Mouse (Mus musculus): ENCODE measurements around the gene Cyp27b1. TPM values are rescaled to one million over a fixed set of nuclear protein-coding genes. Genes with fewer than 3 reads are reported as not detected.

Gene Cyp27b1
- polyA plus RNA-seq, 1 experiment from 2014 or later: 0.08 TPM

- H3K36me3 ChIP-seq (ENCODE audit: control insufficient read depth, insufficient read depth): 0 out of 2 replicates have a peak, but pooled peaks cover 2% of the 10 kb centered on the region
- peak overlapping the region; percentile 84 for H3K9ac ChIP-seq (ENCODE audit: low read length)
- peaks cover 10% of the 10 kb centered on the region for H3K4me1 ChIP-seq (ENCODE audit: control insufficient read depth, insufficient read depth, low read length)
- H3K27ac ChIP-seq (ENCODE audit: low read length): no peak overlapping the region; the same call in 1 of the 2 replicates
- H3K4me2 ChIP-seq (ENCODE audit: low read depth, low read length): peak overlapping the region; percentile 100
- no peaks in the 10 kb centered on the region for H3K9me3 ChIP-seq (replicated peaks; ENCODE audit: control insufficient read depth, low read length)
- WGBS: 17% methylated on average over 5 of the region's 5 CpGs
- ATAC-seq (replicated peaks; ENCODE audit: extremely low read depth, insufficient read depth, low FRiP score): no peak
- peak overlapping the region; percentile 99 for H3K4me3 ChIP-seq (ENCODE audit: low read length)
- H3K27me3 ChIP-seq (ENCODE audit: control insufficient read depth, insufficient read depth, low read length): peaks cover 3% of the 10 kb centered on the region
Measured at GRCm38 (mm10) chr10:127042468-127043115, 5.5 kb upstream of the Cyp27b1 start.

DNA sequence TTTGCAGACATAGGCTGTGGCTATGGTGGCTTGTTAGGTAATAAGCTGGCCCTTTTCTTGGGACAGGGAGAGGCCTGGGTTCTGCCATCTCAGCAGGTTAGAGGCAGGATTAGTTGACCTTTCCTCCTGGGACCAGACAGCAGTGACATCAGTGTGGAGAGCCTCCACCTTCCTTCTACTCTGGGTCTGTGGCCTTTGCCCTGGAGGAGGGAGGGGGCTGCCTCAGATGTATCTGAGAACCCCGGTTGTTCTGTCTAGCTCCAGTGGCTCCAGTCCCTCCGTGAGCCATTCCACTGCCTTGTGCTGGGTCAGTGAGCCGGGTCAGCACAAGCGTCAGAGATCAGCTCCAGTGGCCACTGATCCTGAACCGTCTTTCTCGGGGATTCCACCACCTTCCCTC is 4.9 kb upstream of the Cyp27b1 start:
- Histone ChIP-seq H3K4me2 (ENCODE audit: low read depth, low read length) (no peak overlapping the region; the same call in 1 of the 2 replicates), H3K36me3 (ENCODE audit: control insufficient read depth, insufficient read depth) (0 out of 2 replicates have a peak, but pooled peaks cover 2% of the 10 kb centered on the region), H3K9me3 (replicated peaks; ENCODE audit: control insufficient read depth, low read length) (no peaks in the 10 kb centered on the region), H3K27ac (ENCODE audit: low read length) (no peak overlapping the region), H3K4me1 (ENCODE audit: control insufficient read depth, insufficient read depth, low read length) (peaks cover 10% of the 10 kb centered on the region), H3K4me3 (ENCODE audit: low read length) (no peak overlapping the region), H3K9ac (ENCODE audit: low read length) (no peak overlapping the region), H3K27me3 (ENCODE audit: control insufficient read depth, insufficient read depth, low read length) (peaks cover 9% of the 10 kb centered on the region)
- no peak for ATAC-seq (replicated peaks; ENCODE audit: extremely low read depth, insufficient read depth, low FRiP score)
- WGBS: 85% methylated on average over 6 of the region's 6 CpGs

GRCm38 (mm10) chr10:127048608-127049394 is 751 bp downstream of the Cyp27b1 start:
- Histone ChIP-seq H3K27me3 (ENCODE audit: control insufficient read depth, insufficient read depth, low read length) (peaks cover 44% of the 10 kb centered on the region), H3K9me3 (replicated peaks; ENCODE audit: control insufficient read depth, low read length) (no peaks in the 10 kb centered on the region), H3K9ac (ENCODE audit: low read length) (no peak overlapping the region), H3K4me3 (ENCODE audit: low read length) (peak overlapping the region; percentile 29), H3K4me1 (ENCODE audit: control insufficient read depth, insufficient read depth, low read length) (peaks cover 8% of the 10 kb centered on the region), H3K4me2 (ENCODE audit: low read depth, low read length) (peak overlapping the region; percentile 48), H3K27ac (ENCODE audit: low read length) (no peak overlapping the region), H3K36me3 (ENCODE audit: control insufficient read depth, insufficient read depth) (0 out of 2 replicates have a peak, but pooled peaks cover 2% of the 10 kb centered on the region)
- WGBS: 5% methylated on average over 35 of the region's 35 CpGs
- no peak for ATAC-seq (replicated peaks; ENCODE audit: extremely low read depth, insufficient read depth, low FRiP score)

DNA sequence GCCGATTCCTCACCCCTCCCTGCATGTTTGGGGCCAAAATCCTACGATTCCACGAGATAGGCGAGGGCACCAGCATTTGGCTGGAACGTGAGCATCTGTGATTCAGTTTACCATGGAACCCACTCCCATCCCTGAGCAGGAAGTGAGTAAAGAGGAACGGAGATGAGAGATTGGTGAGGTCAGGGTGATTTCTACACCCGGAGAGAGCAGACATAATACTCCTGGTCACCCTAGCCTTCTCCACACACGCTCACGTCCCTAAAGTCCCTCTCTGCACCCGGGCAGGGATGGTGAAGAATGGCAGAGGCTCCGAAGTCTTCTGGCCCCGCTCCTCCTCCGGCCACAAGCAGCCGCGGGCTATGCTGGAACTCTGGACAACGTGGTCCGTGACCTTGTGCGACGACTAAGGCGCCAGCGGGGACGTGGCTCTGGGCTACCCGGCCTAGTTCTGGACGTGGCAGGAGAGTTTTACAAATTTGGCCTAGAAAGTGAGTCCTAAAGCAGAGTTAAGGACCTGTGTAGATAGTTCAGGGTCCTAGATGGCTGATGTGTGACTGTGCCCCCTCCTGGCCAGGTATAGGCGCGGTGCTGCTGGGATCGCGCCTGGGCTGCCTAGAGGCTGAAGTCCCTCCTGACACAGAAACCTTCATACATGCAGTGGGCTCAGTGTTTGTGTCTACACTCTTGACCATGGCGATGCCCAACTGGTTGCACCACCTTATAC is 1.5 kb downstream of the Cyp27b1 start:
- Histone ChIP-seq H3K36me3 (ENCODE audit: control insufficient read depth, insufficient read depth) (0 out of 2 replicates have a peak, but pooled peaks cover 2% of the 10 kb centered on the region), H3K4me1 (ENCODE audit: control insufficient read depth, insufficient read depth, low read length) (peaks cover 8% of the 10 kb centered on the region), H3K9me3 (replicated peaks; ENCODE audit: control insufficient read depth, low read length) (no peaks in the 10 kb centered on the region), H3K9ac (ENCODE audit: low read length) (no peak overlapping the region), H3K4me2 (ENCODE audit: low read depth, low read length) (peak overlapping the region; percentile 48), H3K4me3 (ENCODE audit: low read length) (peak overlapping the region; percentile 29), H3K27ac (ENCODE audit: low read length) (no peak overlapping the region), H3K27me3 (ENCODE audit: control insufficient read depth, insufficient read depth, low read length) (peaks cover 44% of the 10 kb centered on the region)
- WGBS: 3% methylated on average over 29 of the region's 29 CpGs
- ATAC-seq (replicated peaks; ENCODE audit: extremely low read depth, insufficient read depth, low FRiP score): no peak

DNA sequence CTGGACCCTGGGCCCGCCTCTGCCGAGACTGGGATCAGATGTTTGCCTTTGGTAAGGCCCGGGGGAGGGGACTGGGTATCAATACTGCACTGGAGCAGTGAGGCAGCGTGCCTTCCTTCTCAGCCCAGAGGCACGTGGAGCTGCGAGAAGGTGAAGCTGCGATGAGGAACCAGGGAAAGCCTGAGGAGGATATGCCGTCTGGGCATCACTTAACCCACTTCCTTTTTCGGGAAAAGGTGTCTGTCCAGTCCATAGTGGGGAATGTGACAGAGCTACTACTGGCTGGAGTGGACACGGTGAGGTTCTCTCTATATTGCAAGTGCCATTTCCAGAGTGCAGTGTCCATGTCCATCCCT is 2.0 kb downstream of the Cyp27b1 start:
- Histone ChIP-seq H3K4me1 (ENCODE audit: control insufficient read depth, insufficient read depth, low read length) (peaks cover 8% of the 10 kb centered on the region), H3K36me3 (ENCODE audit: control insufficient read depth, insufficient read depth) (no peaks in the 10 kb centered on the region), H3K4me3 (ENCODE audit: low read length) (no peak overlapping the region)

GRCm38 (mm10) chr10:127054646-127055045 is 6.6 kb downstream of the Cyp27b1 start:
- H3K9me3 ChIP-seq (replicated peaks; ENCODE audit: control insufficient read depth, low read length): no peaks in the 10 kb centered on the region
- no peak overlapping the region for H3K4me2 ChIP-seq (ENCODE audit: low read depth, low read length)
- H3K4me3 ChIP-seq (ENCODE audit: low read length): no peak overlapping the region
- peaks cover 30% of the 10 kb centered on the region for H3K27me3 ChIP-seq (ENCODE audit: control insufficient read depth, insufficient read depth, low read length)
- WGBS: 55% methylated on average over 4 of the region's 4 CpGs
- no peak overlapping the region for H3K9ac ChIP-seq (ENCODE audit: low read length)
- ATAC-seq (replicated peaks; ENCODE audit: extremely low read depth, insufficient read depth, low FRiP score): no peak
- no peaks in the 10 kb centered on the region; the same call in 1 of the 2 replicates for H3K36me3 ChIP-seq (ENCODE audit: control insufficient read depth, insufficient read depth)
- H3K4me1 ChIP-seq (ENCODE audit: control insufficient read depth, insufficient read depth, low read length): peaks cover 3% of the 10 kb centered on the region; the same call in 1 of the 2 replicates
- H3K27ac ChIP-seq (ENCODE audit: low read length): no peak overlapping the region

More for the DNA sequence above, 2.0 kb downstream of the Cyp27b1 start:
- H3K4me2 ChIP-seq (ENCODE audit: low read depth, low read length): no peak overlapping the region
- H3K27ac ChIP-seq (ENCODE audit: low read length): no peak overlapping the region
- no peak overlapping the region for H3K9ac ChIP-seq (ENCODE audit: low read length)
- 14% methylated on average over 10 of the region's 10 CpGs for WGBS
- ATAC-seq (replicated peaks; ENCODE audit: extremely low read depth, insufficient read depth, low FRiP score): no peak
- peaks cover 44% of the 10 kb centered on the region for H3K27me3 ChIP-seq (ENCODE audit: control insufficient read depth, insufficient read depth, low read length)
- H3K9me3 ChIP-seq (replicated peaks; ENCODE audit: control insufficient read depth, low read length): no peaks in the 10 kb centered on the region

- WGBS: 73% methylated on average over 8 of the region's 8 CpGs
- H3K4me3 ChIP-seq (ENCODE audit: low read length): no peak overlapping the region
- no peaks in the 10 kb centered on the region for H3K9me3 ChIP-seq (replicated peaks; ENCODE audit: control insufficient read depth, low read length)
- H3K27me3 ChIP-seq (ENCODE audit: control insufficient read depth, insufficient read depth, low read length): peaks cover 22% of the 10 kb centered on the region
- H3K9ac ChIP-seq (ENCODE audit: low read length): no peak overlapping the region
- no peaks in the 10 kb centered on the region; the same call in 1 of the 2 replicates for H3K36me3 ChIP-seq (ENCODE audit: control insufficient read depth, insufficient read depth)
- no peak overlapping the region for H3K4me2 ChIP-seq (ENCODE audit: low read depth, low read length)
- H3K27ac ChIP-seq (ENCODE audit: low read length): no peak overlapping the region
- H3K4me1 ChIP-seq (ENCODE audit: control insufficient read depth, insufficient read depth, low read length): peaks cover 3% of the 10 kb centered on the region; the same call in 1 of the 2 replicates
- no peak for ATAC-seq (replicated peaks; ENCODE audit: extremely low read depth, insufficient read depth, low FRiP score)
Measured at GRCm38 (mm10) chr10:127055406-127055805, 7.4 kb downstream of the Cyp27b1 start.

- Histone ChIP-seq H3K4me2 (ENCODE audit: low read depth, low read length) (no peak overlapping the region), H3K27me3 (ENCODE audit: control insufficient read depth, insufficient read depth, low read length) (peaks cover 17% of the 10 kb centered on the region), H3K9ac (ENCODE audit: low read length) (no peak overlapping the region), H3K4me1 (ENCODE audit: control insufficient read depth, insufficient read depth, low read length) (0 out of 2 replicates have a peak, but pooled peaks cover 3% of the 10 kb centered on the region), H3K4me3 (ENCODE audit: low read length) (no peak overlapping the region), H3K27ac (ENCODE audit: low read length) (no peak overlapping the region), H3K36me3 (ENCODE audit: control insufficient read depth, insufficient read depth) (no peaks in the 10 kb centered on the region; the same call in 1 of the 2 replicates), H3K9me3 (replicated peaks; ENCODE audit: control insufficient read depth, low read length) (no peaks in the 10 kb centered on the region)
- WGBS: 85% methylated on average over 20 of the region's 20 CpGs
- ATAC-seq (replicated peaks; ENCODE audit: extremely low read depth, insufficient read depth, low FRiP score): no peak
Measured at GRCm38 (mm10) chr10:127056490-127056889, 8.4 kb downstream of the Cyp27b1 start.
